Mouse (Mus musculus): ENCODE results near the gene Swt1.

GRCm38 (mm10) chr1:151338234-151338633, 90.0 kb downstream of the Swt1 start:
- TF ChIP-seq CTCF (IDR thresholded peaks at IDR 0.05; ENCODE audit: low read depth) (no peak), EP300 (optimal IDR thresholded peaks at IDR 0.05) (no peak)

Data from stomach, postnatal 0 days (tissue).